In the genomic region with DNA sequence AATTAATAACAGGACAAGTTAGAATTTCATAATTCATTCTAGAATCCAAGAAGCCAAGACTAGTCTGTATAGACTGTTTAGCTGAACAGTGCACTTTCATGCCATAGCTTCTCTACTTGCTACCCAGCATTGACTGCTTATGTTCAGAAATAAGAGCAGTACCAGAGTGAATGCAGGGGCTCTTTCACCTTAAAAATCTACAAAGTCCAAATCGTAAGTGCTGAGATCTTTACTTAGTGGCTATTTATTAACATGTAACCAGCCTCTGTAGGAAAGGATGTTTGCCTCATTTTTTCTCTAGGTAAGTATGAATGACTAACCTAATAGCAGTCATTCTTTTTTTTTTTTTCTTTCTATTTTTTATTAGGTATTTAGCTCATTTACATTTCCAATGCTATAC, we compare ENCODE assay signal across 27 mouse cellular contexts.
DNase-seq lines count a peak whose midpoint lies in the region; ATAC-seq and TF ChIP-seq lines count a peak whose summit lies in the region.
"Had no signal": no experiment of that assay in that cellular context is flagged by ENCODE, and none has a peak within 500 bp of the region (broad histone marks: within the 10 kb centered on the region; RNA-seq: fewer than 3 reads in every experiment).

No protein-coding gene starts in this region.

- H3K9me3 ChIP-seq in intestine, embryonic 15.5 days: no peaks in the 10 kb centered on the region
- no peaks in the 10 kb centered on the region for H3K9me3 ChIP-seq in intestine, postnatal 0 days (ENCODE audit: control insufficient read depth)
- H3K9me3 ChIP-seq in liver, postnatal 0 days (ENCODE audit: low read length): no peaks in the 10 kb centered on the region
- H3K9me3 ChIP-seq in liver, embryonic 12.5 days (replicated peaks): no peaks in the 10 kb centered on the region
- no peaks in the 10 kb centered on the region for H3K9me3 ChIP-seq in lung, postnatal 0 days (ENCODE audit: low read length)
- H3K9me3 ChIP-seq: embryonic facial prominence, embryonic 10.5 days; embryonic facial prominence, embryonic 13.5 days; forebrain, embryonic 12.5 days; forebrain, embryonic 15.5 days; heart, embryonic 12.5 days; heart, embryonic 15.5 days; hindbrain, embryonic 10.5 days had no signal

- H3K36me3 ChIP-seq in intestine, embryonic 15.5 days: no peaks in the 10 kb centered on the region
- no peaks in the 10 kb centered on the region for H3K36me3 ChIP-seq in intestine, postnatal 0 days (ENCODE audit: control insufficient read depth, insufficient read depth)
- no peaks in the 10 kb centered on the region for H3K36me3 ChIP-seq in liver, postnatal 0 days (replicated peaks; ENCODE audit: insufficient read depth, low read length)
- no peaks in the 10 kb centered on the region for H3K36me3 ChIP-seq in liver, embryonic 12.5 days
- no peaks in the 10 kb centered on the region for H3K36me3 ChIP-seq in lung, postnatal 0 days (ENCODE audit: insufficient read depth, low read length)
- H3K36me3 ChIP-seq: embryonic facial prominence, embryonic 10.5 days; embryonic facial prominence, embryonic 13.5 days; forebrain, embryonic 12.5 days; forebrain, embryonic 15.5 days; heart, embryonic 12.5 days; heart, embryonic 15.5 days; hindbrain, embryonic 10.5 days had no signal

- WGBS in intestine, embryonic 15.5 days: 57% methylated on average over 1 of the region's 1 CpGs
- 42% methylated on average over 1 of the region's 1 CpGs for WGBS in intestine, postnatal 0 days
- WGBS in liver, postnatal 0 days (ENCODE audit: insufficient replicate concordance): 42% methylated on average over 1 of the region's 1 CpGs
- WGBS in liver, embryonic 12.5 days (ENCODE audit: insufficient replicate concordance): 47% methylated on average over 1 of the region's 1 CpGs
- 51% methylated on average over 1 of the region's 1 CpGs for WGBS in lung, postnatal 0 days

- H3K4me1 ChIP-seq in intestine, embryonic 15.5 days (replicated peaks): no peaks in the 10 kb centered on the region
- H3K4me1 ChIP-seq in intestine, postnatal 0 days (replicated peaks; ENCODE audit: control insufficient read depth, insufficient read depth, low read length): no peaks in the 10 kb centered on the region
- H3K4me1 ChIP-seq in liver, postnatal 0 days (ENCODE audit: insufficient read depth): no peaks in the 10 kb centered on the region
- H3K4me1 ChIP-seq in liver, embryonic 12.5 days: no peaks in the 10 kb centered on the region
- no peaks in the 10 kb centered on the region for H3K4me1 ChIP-seq in lung, postnatal 0 days (ENCODE audit: insufficient read depth, low read depth, low read length)
- H3K4me1 ChIP-seq: embryonic facial prominence, embryonic 10.5 days; embryonic facial prominence, embryonic 13.5 days; forebrain, embryonic 12.5 days; forebrain, embryonic 15.5 days; heart, embryonic 12.5 days; heart, embryonic 15.5 days; hindbrain, embryonic 10.5 days had no signal

- no peaks in the 10 kb centered on the region for H3K27me3 ChIP-seq in intestine, embryonic 15.5 days (replicated peaks)
- H3K27me3 ChIP-seq in intestine, postnatal 0 days (replicated peaks; ENCODE audit: control insufficient read depth, insufficient read depth, low read length): no peaks in the 10 kb centered on the region
- no peaks in the 10 kb centered on the region for H3K27me3 ChIP-seq in liver, postnatal 0 days (ENCODE audit: insufficient read depth, low read length)
- no peaks in the 10 kb centered on the region for H3K27me3 ChIP-seq in liver, embryonic 12.5 days (replicated peaks)
- no peaks in the 10 kb centered on the region for H3K27me3 ChIP-seq in lung, postnatal 0 days (replicated peaks; ENCODE audit: insufficient read depth, low read length)
- H3K27me3 ChIP-seq: embryonic facial prominence, embryonic 13.5 days; forebrain, embryonic 12.5 days; forebrain, embryonic 15.5 days; heart, embryonic 12.5 days; heart, embryonic 15.5 days had no signal

- no peak overlapping the region for H3K9ac ChIP-seq in intestine, embryonic 15.5 days
- H3K9ac ChIP-seq in intestine, postnatal 0 days (ENCODE audit: low read depth, low read length): no peak overlapping the region
- no peak overlapping the region for H3K9ac ChIP-seq in liver, postnatal 0 days (replicated peaks)
- no peak overlapping the region for H3K9ac ChIP-seq in liver, embryonic 12.5 days
- no peak overlapping the region for H3K9ac ChIP-seq in lung, postnatal 0 days (replicated peaks; ENCODE audit: low read depth)
- H3K9ac ChIP-seq: embryonic facial prominence, embryonic 13.5 days; forebrain, embryonic 12.5 days; forebrain, embryonic 15.5 days; heart, embryonic 12.5 days; heart, embryonic 15.5 days had no signal

- no peak for DNase-seq in liver, postnatal 0 days
- DNase-seq in lung, postnatal 0 days (ENCODE audit: low spot score): peak; percentile 69
- DNase-seq in lung, postnatal 36 days: no peak
- DNase-seq in layer of hippocampus, adult 2 months (ENCODE audit: low spot score in 2 of 2): no peak
- DNase-seq: adrenal gland, adult 8-10 months; adrenal gland, postnatal 25 days; cerebellum, adult 11-12 months; cerebellum, adult 8-10 months; cerebellum, postnatal 10 days; cerebellum, postnatal 36 days; embryo, embryonic 11 days; gastrocnemius, postnatal 25 days; heart, adult 18-20 months; heart, postnatal 10 days; heart, postnatal 36 days had no signal

- H3K27ac ChIP-seq in intestine, embryonic 15.5 days: no peak overlapping the region
- H3K27ac ChIP-seq in intestine, postnatal 0 days (ENCODE audit: low read depth, low read length): no peak overlapping the region
- no peak overlapping the region for H3K27ac ChIP-seq in liver, postnatal 0 days (ENCODE audit: low read depth)
- no peak overlapping the region for H3K27ac ChIP-seq in liver, embryonic 12.5 days
- H3K27ac ChIP-seq in lung, postnatal 0 days (ENCODE audit: low read length): no peak overlapping the region
- no peak overlapping the region for H3K27ac ChIP-seq in layer of hippocampus, adult 2 months
- H3K27ac ChIP-seq: embryonic facial prominence, embryonic 10.5 days; embryonic facial prominence, embryonic 13.5 days; forebrain, embryonic 12.5 days; forebrain, embryonic 15.5 days; heart, embryonic 15.5 days; hindbrain, embryonic 10.5 days had no signal

- no peak overlapping the region for H3K4me2 ChIP-seq in intestine, embryonic 15.5 days (replicated peaks)
- no peak overlapping the region for H3K4me2 ChIP-seq in intestine, postnatal 0 days (replicated peaks; ENCODE audit: low read depth)
- H3K4me2 ChIP-seq in liver, postnatal 0 days (ENCODE audit: low read depth, low read length): no peak overlapping the region
- no peak overlapping the region for H3K4me2 ChIP-seq in liver, embryonic 12.5 days
- no peak overlapping the region for H3K4me2 ChIP-seq in lung, postnatal 0 days (replicated peaks; ENCODE audit: low read depth, low read length)
- H3K4me2 ChIP-seq: embryonic facial prominence, embryonic 13.5 days; forebrain, embryonic 12.5 days; forebrain, embryonic 15.5 days; heart, embryonic 12.5 days; heart, embryonic 15.5 days had no signal

- peak; percentile 81 for ATAC-seq in intestine, embryonic 15.5 days
- ATAC-seq in intestine, postnatal 0 days: no peak
- peak; percentile 62 for ATAC-seq in liver, postnatal 0 days
- ATAC-seq in liver, embryonic 12.5 days: no peak
- peak; percentile 56 for ATAC-seq in lung, postnatal 0 days
- ATAC-seq: activated CD4-positive, CD25-positive, alpha-beta regulatory T cell, adult 4 months; forebrain, embryonic 15.5 days had no signal

- TF ChIP-seq EP300 in liver, postnatal 0 days (IDR thresholded peaks at IDR 0.05; ENCODE audit: low read depth): no peak
- no peak for TF ChIP-seq EP300 in lung, postnatal 0 days (IDR thresholded peaks at IDR 0.05)

- no peak overlapping the region for H3K4me3 ChIP-seq in intestine, embryonic 15.5 days (replicated peaks)
- H3K4me3 ChIP-seq in intestine, postnatal 0 days (ENCODE audit: low read depth, low read length): no peak overlapping the region
- no peak overlapping the region for H3K4me3 ChIP-seq in liver, postnatal 0 days (ENCODE audit: low read depth, low read length)
- no peak overlapping the region for H3K4me3 ChIP-seq in liver, embryonic 12.5 days
- no peak overlapping the region for H3K4me3 ChIP-seq in lung, postnatal 0 days (ENCODE audit: low read depth, low read length)
- H3K4me3 ChIP-seq in layer of hippocampus, adult 2 months: no peak overlapping the region
- H3K4me3 ChIP-seq: embryonic facial prominence, embryonic 10.5 days; embryonic facial prominence, embryonic 13.5 days; erythroblast, embryonic 14.5 days; forebrain, embryonic 12.5 days; forebrain, embryonic 15.5 days; heart, embryonic 12.5 days; heart, embryonic 15.5 days; hindbrain, embryonic 10.5 days had no signal

- no peak for TF ChIP-seq CTCF in intestine, postnatal 0 days (IDR thresholded peaks at IDR 0.05; ENCODE audit: low read depth)
- no peak for TF ChIP-seq CTCF in liver, postnatal 0 days (IDR thresholded peaks at IDR 0.05; ENCODE audit: low read depth)
- TF ChIP-seq CTCF in lung, postnatal 0 days (IDR thresholded peaks at IDR 0.05): no peak
- no peak for TF ChIP-seq CTCF in layer of hippocampus, adult 2 months (conservative IDR thresholded peaks at IDR 0.05)

Comparison
In these comparisons a context has a peak if more than half of its experiments do, and no peak if none do; other contexts are left out.
1. ATAC-seq: peak in intestine, embryonic 15.5 days (single experiment), liver, postnatal 0 days (single experiment) and lung, postnatal 0 days (single experiment); none in intestine, postnatal 0 days (single experiment) and liver, embryonic 12.5 days (single experiment).